Mouse (Mus musculus) liver, embryonic 13.5 days (tissue): Measurements from ENCODE around the gene Lrrc9. TPM values are rescaled to one million over a fixed set of nuclear protein-coding genes. Genes with fewer than 3 reads are reported as not detected.

Experiments used
- ATAC-seq: fragments of 200-750 bp; cut with Nextera tagmentation; 2 replicates; pipeline ENCODE4 v1.8.0; 2017; ENCODE audit warnings: low read depth, mild to moderate bottlenecking, moderate number of reproducible peaks, moderate library complexity
- DNase-seq: peaks from one replicate; pipeline ENCODE4 v3.0.0; 2022
- H3K27ac ChIP-seq: fragments of 300-500 bp; sonication (generic); 2 replicates; pipeline ENCODE4 v1.5.1; 2015; ENCODE audit warnings: moderate library complexity, mild to moderate bottlenecking, inconsistent platforms
- H3K27me3 ChIP-seq: fragments of 300-500 bp; sonication (generic); 2 replicates; pipeline ENCODE4 v1.6.1; 2015; ENCODE audit warnings: mild to moderate bottlenecking, inconsistent platforms
- H3K36me3 ChIP-seq: fragments of 300-500 bp; sonication (generic); 2 replicates; pipeline ENCODE4 v1.6.1; 2015; ENCODE audit warnings: mild to moderate bottlenecking, inconsistent platforms
- H3K4me1 ChIP-seq: fragments of 300-500 bp; sonication (generic); replicated peaks from 2 replicates; pipeline ENCODE4 v1.6.1; 2015; ENCODE audit warnings: inconsistent platforms
- H3K4me2 ChIP-seq: fragments of 300-500 bp; sonication (generic); 2 replicates; pipeline ENCODE4 v1.6.1; 2015; ENCODE audit warnings: inconsistent platforms, mild to moderate bottlenecking, moderate library complexity
- H3K4me3 ChIP-seq: fragments of 300-500 bp; sonication (generic); replicated peaks from 2 replicates; pipeline ENCODE4 v1.5.1; 2015; ENCODE audit warnings: mild to moderate bottlenecking, inconsistent platforms
- H3K9ac ChIP-seq: fragments of 300-500 bp; sonication (generic); 2 replicates; pipeline ENCODE4 v1.6.1; 2015; ENCODE audit warnings: mild to moderate bottlenecking, inconsistent platforms
- H3K9me3 ChIP-seq: fragments of 300-500 bp; sonication (generic); replicated peaks from 2 replicates; pipeline ENCODE4 v1.6.1; 2016; ENCODE audit warnings: inconsistent platforms
- WGBS: fragments of 180-500 bp; shearing (Covaris S2); methylation state at CpG from one replicate; pipeline ENCODE4 v1.1.7; 2015; ENCODE audit not compliant: insufficient replicate concordance; 5-methylcytosine and 5-hydroxymethylcytosine counted together
- polyA plus RNA-seq: library from polyadenylated mRNA; unstranded; fragments of >200 nt; fragmentation: Nextera tagmentation; extraction: Ambion mirVana; gene quantifications from 2 replicates; pipeline ENCODE4 v1.2.1, GENCODE M21; 2015

Lrrc9 gene
- polyA plus RNA-seq, 1 experiment from 2014 or later = 0.25 TPM

GRCm38 (mm10) chr12:72482226-72482625 lies 40.6 kb downstream of the Lrrc9 start:
- Histone ChIP-seq H3K4me2 (no peak overlapping the region), H3K4me3 (no peak overlapping the region), H3K9me3 (no peaks in the 10 kb centered on the region), H3K9ac (no peak overlapping the region), H3K27me3 (no peaks in the 10 kb centered on the region), H3K36me3 (no peaks in the 10 kb centered on the region), H3K27ac (no peak overlapping the region), H3K4me1 (no peaks in the 10 kb centered on the region)
- ATAC-seq (no peak), DNase-seq (no peak)

DNA sequence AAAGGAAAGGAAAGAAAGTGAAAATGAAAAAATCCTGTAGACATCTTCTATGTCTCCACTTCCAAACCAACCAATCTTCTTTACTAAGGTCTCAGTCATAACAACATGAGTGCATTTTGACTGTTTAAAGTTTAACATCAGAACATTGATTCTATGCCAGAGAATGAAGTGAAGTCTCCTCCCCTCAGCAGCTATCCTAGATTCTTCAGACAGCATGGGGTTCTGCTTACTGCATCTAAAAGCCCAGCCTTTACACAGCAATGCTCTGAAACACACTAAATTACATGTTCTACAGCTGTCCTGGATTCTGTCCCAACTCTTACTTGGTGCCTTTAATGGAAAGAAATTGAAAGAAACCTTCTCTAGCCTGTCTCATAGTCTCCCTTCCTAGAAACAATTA lies 43.2 kb downstream of the Lrrc9 start:
- no peak for ATAC-seq

DNA sequence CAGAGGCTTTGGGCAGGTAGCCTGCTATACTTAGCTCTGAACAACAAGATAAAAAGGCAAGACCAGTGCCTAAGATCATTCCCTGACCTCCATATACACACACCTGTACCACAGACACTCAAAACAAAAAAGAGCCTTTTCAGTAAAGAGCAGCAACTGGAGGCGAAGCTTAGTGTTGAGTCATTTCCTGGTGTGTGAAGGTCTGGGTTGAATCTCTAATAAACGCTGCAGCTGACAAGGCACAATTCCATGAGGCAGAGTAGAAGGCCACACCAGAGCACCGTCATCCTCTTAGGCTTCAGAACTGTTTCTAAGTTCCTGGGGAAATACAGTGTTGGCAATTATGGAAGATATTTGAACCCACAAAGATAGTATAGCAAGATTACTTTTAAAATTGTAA lies 45.8 kb downstream of the Lrrc9 start:
- ATAC-seq = no peak
- H3K4me3 ChIP-seq = no peak overlapping the region
- no peak overlapping the region for H3K27ac ChIP-seq
- no peak overlapping the region for H3K4me2 ChIP-seq
- H3K4me1 ChIP-seq = no peaks in the 10 kb centered on the region
- WGBS = 24% methylated on average over 3 of the region's 3 CpGs
- no peaks in the 10 kb centered on the region for H3K27me3 ChIP-seq
- no peak for DNase-seq
- H3K9me3 ChIP-seq = no peaks in the 10 kb centered on the region
- no peak overlapping the region for H3K9ac ChIP-seq
- H3K36me3 ChIP-seq = no peaks in the 10 kb centered on the region

More for the DNA sequence above, 43.2 kb downstream of the Lrrc9 start:
- Histone ChIP-seq H3K4me2 (no peak overlapping the region), H3K36me3 (no peaks in the 10 kb centered on the region), H3K4me1 (no peaks in the 10 kb centered on the region), H3K27ac (no peak overlapping the region), H3K4me3 (no peak overlapping the region), H3K9me3 (no peaks in the 10 kb centered on the region), H3K27me3 (no peaks in the 10 kb centered on the region), H3K9ac (no peak overlapping the region)
- no peak for DNase-seq

DNA sequence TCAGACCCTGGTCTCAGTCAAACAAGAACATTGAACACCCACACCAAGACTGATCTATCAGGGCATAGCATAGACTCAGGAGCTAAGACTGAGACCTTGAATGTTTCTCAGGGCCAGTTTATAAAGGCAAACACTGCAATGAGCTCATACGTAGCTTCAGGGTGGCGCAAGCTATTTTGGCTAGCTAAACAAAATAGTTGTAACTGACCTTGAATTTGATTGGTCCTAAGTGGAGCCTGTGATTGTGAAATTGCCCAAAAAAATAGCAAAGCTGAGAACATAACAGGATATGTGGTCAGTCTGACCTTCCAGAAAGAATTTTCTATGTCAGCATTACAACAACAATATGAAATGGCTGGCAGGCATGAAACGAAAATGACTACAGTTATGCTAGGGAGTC lies 48.3 kb downstream of the Lrrc9 start:
- Histone ChIP-seq H3K27ac (peak overlapping the region; percentile 48; the same call in 1 of the 2 replicates), H3K9me3 (no peaks in the 10 kb centered on the region), H3K36me3 (no peaks in the 10 kb centered on the region), H3K9ac (no peak overlapping the region), H3K4me1 (no peaks in the 10 kb centered on the region), H3K4me3 (no peak overlapping the region), H3K4me2 (no peak overlapping the region), H3K27me3 (no peaks in the 10 kb centered on the region)
- DNase-seq (no peak), ATAC-seq (peak; percentile 51)
- 61% methylated on average over 3 of the region's 3 CpGs for WGBS

- H3K27me3 ChIP-seq = no peaks in the 10 kb centered on the region
- no peak overlapping the region for H3K4me2 ChIP-seq
- H3K9ac ChIP-seq = no peak overlapping the region
- DNase-seq (no peak), ATAC-seq (no peak)
- WGBS = 36% methylated on average over 3 of the region's 3 CpGs
- no peaks in the 10 kb centered on the region for H3K9me3 ChIP-seq
- H3K27ac ChIP-seq = peak overlapping the region; percentile 48; the same call in 1 of the 2 replicates
- no peak overlapping the region for H3K4me3 ChIP-seq
- H3K4me1 ChIP-seq = no peaks in the 10 kb centered on the region
- no peaks in the 10 kb centered on the region for H3K36me3 ChIP-seq
Measured at GRCm38 (mm10) chr12:72491063-72491719, 49.5 kb downstream of the Lrrc9 start.

- 61% methylated on average over 12 of the region's 12 CpGs for WGBS
- no peak for ATAC-seq
- no peaks in the 10 kb centered on the region for H3K36me3 ChIP-seq
- no peak overlapping the region for H3K9ac ChIP-seq
- no peak for DNase-seq
- H3K4me2 ChIP-seq = no peak overlapping the region
- no peaks in the 10 kb centered on the region for H3K9me3 ChIP-seq
- no peaks in the 10 kb centered on the region for H3K27me3 ChIP-seq
- no peaks in the 10 kb centered on the region for H3K4me1 ChIP-seq
- H3K4me3 ChIP-seq = no peak overlapping the region
- no peak overlapping the region for H3K27ac ChIP-seq
Measured at GRCm38 (mm10) chr12:72496866-72497600, 55.4 kb downstream of the Lrrc9 start.

DNA sequence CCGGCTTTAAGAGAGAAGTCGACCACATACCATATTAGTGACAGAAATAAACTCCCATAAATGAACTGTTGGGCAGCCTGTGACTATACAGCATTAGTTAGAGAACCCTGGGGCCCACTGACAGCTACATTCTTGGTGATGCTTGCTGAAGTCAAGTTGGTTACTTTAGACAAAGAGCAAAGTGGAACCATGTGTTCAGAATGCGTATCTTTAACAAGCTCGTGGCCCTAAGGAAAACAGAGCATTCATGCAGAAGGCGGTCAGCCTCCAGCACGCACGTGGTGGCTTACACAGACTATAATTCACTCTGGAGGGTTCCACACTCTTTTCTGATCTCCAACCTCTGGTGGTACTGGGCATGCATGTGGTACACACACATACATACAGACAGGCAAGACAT lies 67.9 kb downstream of the Lrrc9 start:
- Histone ChIP-seq H3K27me3 (no peaks in the 10 kb centered on the region), H3K36me3 (no peaks in the 10 kb centered on the region), H3K9me3 (no peaks in the 10 kb centered on the region), H3K4me3 (no peak overlapping the region), H3K4me1 (no peaks in the 10 kb centered on the region), H3K27ac (no peak overlapping the region), H3K9ac (no peak overlapping the region), H3K4me2 (no peak overlapping the region)
- DNase-seq (no peak), ATAC-seq (no peak)
- WGBS = 75% methylated on average over 7 of the region's 7 CpGs

DNA sequence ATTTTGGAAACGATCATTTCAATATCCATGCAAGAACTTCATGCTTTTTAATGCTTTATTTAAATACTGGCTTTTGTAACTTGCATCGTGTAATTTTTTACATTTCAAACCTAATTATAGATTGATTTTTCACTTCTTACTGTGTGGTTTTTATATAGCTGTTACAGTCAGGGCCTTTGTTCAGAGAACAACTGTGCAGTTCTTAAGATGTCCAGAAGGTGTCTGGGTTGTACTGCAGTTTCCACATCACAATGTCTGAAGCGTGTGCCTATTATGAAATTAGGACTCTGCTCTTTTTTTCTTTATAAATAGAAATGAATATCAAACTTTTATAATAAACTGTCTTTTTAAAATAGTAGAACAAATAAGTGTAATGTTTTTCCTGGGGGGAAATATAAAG lies 73.8 kb downstream of the Lrrc9 start:
- DNase-seq (no peak), ATAC-seq (no peak)
- no peaks in the 10 kb centered on the region for H3K27me3 ChIP-seq
- H3K4me3 ChIP-seq = no peak overlapping the region
- H3K9me3 ChIP-seq = no peaks in the 10 kb centered on the region
- no peaks in the 10 kb centered on the region for H3K36me3 ChIP-seq
- H3K27ac ChIP-seq = no peak overlapping the region
- H3K9ac ChIP-seq = no peak overlapping the region
- 54% methylated on average over 3 of the region's 3 CpGs for WGBS
- no peak overlapping the region for H3K4me2 ChIP-seq
- H3K4me1 ChIP-seq = peaks cover 8% of the 10 kb centered on the region; the same call in 1 of the 2 replicates

- Histone ChIP-seq H3K9ac (no peak overlapping the region), H3K4me3 (no peak overlapping the region), H3K4me2 (no peak overlapping the region), H3K4me1 (peaks cover 8% of the 10 kb centered on the region; the same call in 1 of the 2 replicates), H3K36me3 (no peaks in the 10 kb centered on the region), H3K27me3 (no peaks in the 10 kb centered on the region), H3K27ac (no peak overlapping the region), H3K9me3 (no peaks in the 10 kb centered on the region)
- DNase-seq = no peak
- ATAC-seq = no peak
- 79% methylated on average over 12 of the region's 12 CpGs for WGBS
Measured at GRCm38 (mm10) chr12:72518114-72518728, 76.6 kb downstream of the Lrrc9 start.

- Histone ChIP-seq H3K36me3 (no peaks in the 10 kb centered on the region), H3K9ac (no peak overlapping the region), H3K4me1 (peaks cover 8% of the 10 kb centered on the region; the same call in 1 of the 2 replicates), H3K4me3 (no peak overlapping the region), H3K9me3 (no peaks in the 10 kb centered on the region), H3K4me2 (no peak overlapping the region), H3K27me3 (no peaks in the 10 kb centered on the region), H3K27ac (no peak overlapping the region)
- ATAC-seq = no peak
- DNase-seq = no peak
- 67% methylated on average over 9 of the region's 9 CpGs for WGBS
Measured at GRCm38 (mm10) chr12:72519352-72519751, 77.7 kb downstream of the Lrrc9 start.

GRCm38 (mm10) chr12:72519855-72520254 lies 78.2 kb downstream of the Lrrc9 start:
- ATAC-seq (0 out of 2 replicates have a peak, but pooled peaks have one; percentile 54), DNase-seq (no peak)
- Histone ChIP-seq H3K27ac (no peak overlapping the region), H3K9ac (no peak overlapping the region), H3K4me1 (peaks cover 8% of the 10 kb centered on the region; the same call in 1 of the 2 replicates), H3K4me2 (no peak overlapping the region), H3K9me3 (no peaks in the 10 kb centered on the region), H3K27me3 (no peaks in the 10 kb centered on the region), H3K36me3 (no peaks in the 10 kb centered on the region), H3K4me3 (no peak overlapping the region)
- 35% methylated on average over 5 of the region's 5 CpGs for WGBS
